Mouse (Mus musculus) ES-E14 (cell line): ENCODE data around the gene Arhgap17. TPM values are rescaled to one million over a fixed set of nuclear protein-coding genes. Genes with fewer than 3 reads are reported as not detected.

Source experiments
- DNase-seq: peaks from one replicate; pipeline ENCODE4 v3.0.0-alpha.2; 2013; ENCODE audit warnings: low read depth, low spot score
- H3K27ac ChIP-seq: 2 replicates; pipeline ENCODE4 v1.5.1; 2012; ENCODE audit warnings: low read depth, mild to moderate bottlenecking, low read length, moderate library complexity, mixed read lengths; ENCODE audit not compliant: poor library complexity, insufficient read depth, severe bottlenecking
- H3K36me3 ChIP-seq: 2 replicates; pipeline ENCODE4 v1.6.1; 2012; ENCODE audit warnings: mild to moderate bottlenecking, low read length, moderate library complexity, mixed read lengths; ENCODE audit not compliant: control insufficient read depth, poor library complexity, insufficient read depth, severe bottlenecking
- H3K4me1 ChIP-seq, 2 experiments: fragments of 150-350 bp in 1 of 2; sonication (generic) in 1 of 2; 2 replicates each; pipeline ENCODE4 v1.6.1; 2012; ENCODE audit warnings: low read length in 2 of 2, mild to moderate bottlenecking in 1 of 2, mixed read lengths in 1 of 2; ENCODE audit not compliant: control insufficient read depth in 2 of 2, insufficient read depth in 2 of 2, poor library complexity in 1 of 2
- H3K4me3 ChIP-seq, 2 experiments: fragments of 150-350 bp in 1 of 2; sonication (generic) in 1 of 2; 2 replicates each; pipeline ENCODE4 v1.5.1; 2012; ENCODE audit warnings: low read length in 2 of 2, low read depth in 1 of 2, mild to moderate bottlenecking in 1 of 2, mixed read lengths in 1 of 2; ENCODE audit not compliant: insufficient read depth in 1 of 2, poor library complexity in 1 of 2, severe bottlenecking in 1 of 2
- H3K9ac ChIP-seq: 2 replicates; pipeline ENCODE4 v1.6.1; 2012; ENCODE audit warnings: low read depth, mild to moderate bottlenecking, low read length, mixed read lengths; ENCODE audit not compliant: poor library complexity, insufficient read depth, severe bottlenecking
- H3K9me3 ChIP-seq: fragments of 150-350 bp; sonication (generic); 2 replicates; pipeline ENCODE4 v1.6.1; 2012; ENCODE audit warnings: low read depth, mild to moderate bottlenecking, low read length; ENCODE audit not compliant: control insufficient read depth, insufficient read depth
- CHD2 ChIP-seq: IDR thresholded peaks from 2 replicates; pipeline ENCODE4 v1.6.1; 2014; ENCODE audit warnings: mild to moderate bottlenecking, low read depth, low read length, inconsistent platforms
- HCFC1 ChIP-seq: IDR thresholded peaks from 2 replicates; pipeline ENCODE4 v1.6.1; 2012; ENCODE audit warnings: low read length, inconsistent platforms, borderline replicate concordance; ENCODE audit not compliant: insufficient read depth
- MAFK ChIP-seq: IDR thresholded peaks from 2 replicates; pipeline ENCODE4 v1.6.1; 2014; ENCODE audit warnings: mild to moderate bottlenecking, low read depth, low read length, inconsistent platforms; ENCODE audit not compliant: insufficient read depth
- ZC3H11A ChIP-seq: IDR thresholded peaks from 2 replicates; pipeline ENCODE4 v1.6.1; 2012; ENCODE audit warnings: low read depth, mild to moderate bottlenecking, inconsistent platforms, low read length, borderline replicate concordance
- ZNF384 ChIP-seq: IDR thresholded peaks from 2 replicates; pipeline ENCODE4 v1.6.1; 2012; ENCODE audit warnings: low read depth, low read length, inconsistent platforms
- in situ Hi-C, 2 experiments: fragments of 600-800 bp; cut with MboI; formaldehyde crosslinking; loops; one replicate each; pipeline ENCODE4 v1.15.1; 2025; ENCODE audit warnings: low sequenced_read_pairs in 2 of 2, inconsistent platforms in 1 of 2; ENCODE audit not compliant: unreplicated experiment in 2 of 2
- total RNA-seq: library from RNA; depleted of rRNA; stranded (reverse); fragments of 300-350 nt; gene quantifications from 2 replicates; pipeline ENCODE4 v1.2.3, GENCODE M21; 2012

Gene Arhgap17
- total RNA-seq, 1 experiment: 9.5 TPM

GRCm38 (mm10) chr7:123345041-123345544 is 24.6 kb downstream of the Arhgap17 start:
- H3K4me3 ChIP-seq: no peak overlapping the region
- H3K9me3 ChIP-seq: no peaks in the 10 kb centered on the region
- H3K4me1 ChIP-seq: peaks cover 2 to 6% of the 10 kb centered on the region in 2 experiments; a peak in 2 of 4 replicates
- DNase-seq: peak; percentile 40
- H3K27ac ChIP-seq: no peak overlapping the region
- in situ Hi-C loops: no loop called here
- no peaks in the 10 kb centered on the region for H3K36me3 ChIP-seq
- TF ChIP-seq ZC3H11A (no peak), MAFK (no peak), HCFC1 (no peak), CHD2 (no peak), ZNF384 (no peak)
- no peak overlapping the region for H3K9ac ChIP-seq

GRCm38 (mm10) chr7:123344079-123344780 is 25.5 kb downstream of the Arhgap17 start:
- Histone ChIP-seq H3K4me1 (peaks cover 2 to 6% of the 10 kb centered on the region in 2 experiments; a peak in 1 of 4 replicates), H3K27ac (no peak overlapping the region)

GRCm38 (mm10) chr7:123341896-123342295 is 27.8 kb downstream of the Arhgap17 start:
- no peak for DNase-seq
- in situ Hi-C loops: no loop called here
- Histone ChIP-seq H3K9ac (no peak overlapping the region), H3K27ac (no peak overlapping the region), H3K9me3 (no peaks in the 10 kb centered on the region), H3K36me3 (no peaks in the 10 kb centered on the region), H3K4me1 (peaks cover 4 to 22% of the 10 kb centered on the region in 2 experiments), H3K4me3 (no peak overlapping the region)
- no peak for TF ChIP-seq HCFC1
- no peak for TF ChIP-seq CHD2
- no peak for TF ChIP-seq ZC3H11A
- TF ChIP-seq ZNF384: no peak
- TF ChIP-seq MAFK: no peak

More at GRCm38 (mm10) chr7:123344079-123344780, 25.5 kb downstream of the Arhgap17 start:
- H3K9me3 ChIP-seq: no peaks in the 10 kb centered on the region
- no peak overlapping the region for H3K4me3 ChIP-seq
- no peak overlapping the region for H3K9ac ChIP-seq
- no peak for DNase-seq
- no peak for TF ChIP-seq HCFC1
- no peak for TF ChIP-seq ZNF384
- TF ChIP-seq MAFK: no peak
- TF ChIP-seq CHD2: no peak
- TF ChIP-seq ZC3H11A: no peak
- H3K36me3 ChIP-seq: no peaks in the 10 kb centered on the region
- in situ Hi-C loops: no loop called here

GRCm38 (mm10) chr7:123338351-123338750 is 31.4 kb downstream of the Arhgap17 start:
- Histone ChIP-seq H3K36me3 (no peaks in the 10 kb centered on the region), H3K9ac (no peak overlapping the region), H3K4me3 (no peak overlapping the region), H3K27ac (no peak overlapping the region), H3K4me1 (peaks cover 10 to 27% of the 10 kb centered on the region in 2 experiments), H3K9me3 (no peaks in the 10 kb centered on the region)
- no peak for DNase-seq
- in situ Hi-C loops: no loop called here
- TF ChIP-seq CHD2 (no peak), ZNF384 (no peak), HCFC1 (no peak), MAFK (no peak)
